Mouse (Mus musculus): ENCODE data around the gene Cmah.

DNA sequence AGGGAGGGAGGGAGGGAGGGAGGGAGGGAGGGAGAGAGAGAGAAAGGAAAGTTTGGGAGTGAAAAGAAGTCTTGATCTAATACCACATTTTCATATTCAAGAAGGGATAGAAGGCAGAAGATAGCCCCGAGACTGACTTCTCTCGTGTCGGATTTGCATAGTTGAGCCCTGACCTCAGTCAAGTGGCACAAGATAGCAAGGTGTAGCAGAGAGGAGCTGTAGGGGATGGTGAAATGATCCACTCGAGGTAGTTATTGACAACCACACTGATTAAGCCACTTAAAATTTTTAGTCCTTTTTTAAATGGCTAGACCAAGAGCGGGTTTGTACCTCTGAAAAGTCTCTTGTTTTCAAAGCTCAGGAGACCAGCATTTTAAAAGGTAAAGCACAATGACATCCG is 171.1 kb downstream of the Cmah start:
- TF ChIP-seq CTCF (IDR thresholded peaks at IDR 0.05; ENCODE audit: control insufficient read depth, insufficient read depth, low read length) (no peak), POLR2A (IDR thresholded peaks at IDR 0.05; ENCODE audit: borderline replicate concordance, control insufficient read depth, low read depth, low read length) (no peak)
